ENCODE assay signal across 3 mouse cellular contexts in the genomic region with DNA sequence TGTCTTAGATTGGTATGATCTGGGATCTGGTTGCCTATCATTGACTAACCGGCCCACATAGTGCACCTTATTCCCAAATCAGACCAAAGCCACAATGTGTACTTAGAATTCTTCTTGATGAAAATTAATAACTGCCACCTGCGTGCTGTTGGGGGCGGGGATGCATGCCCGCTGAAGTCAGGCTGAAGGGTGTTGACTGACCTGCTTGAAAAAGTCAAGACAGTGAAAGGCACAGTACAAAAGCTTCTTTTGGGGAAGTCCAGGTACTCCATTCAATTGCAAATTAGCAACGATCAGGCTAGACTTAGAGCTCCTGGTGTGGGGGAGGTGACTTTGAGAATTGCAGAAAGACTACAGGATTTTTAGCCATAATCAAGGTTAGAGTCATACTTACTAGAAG. TPM values are rescaled to one million over a fixed set of nuclear protein-coding genes. Genes with fewer than 3 reads are reported as not detected.
"Had no signal": no experiment of that assay in that cellular context is flagged by ENCODE, and none has a peak within 500 bp of the region (broad histone marks: within the 10 kb centered on the region; RNA-seq: fewer than 3 reads in every experiment).

No protein-coding gene starts in this region.

RNA-seq across cellular contexts. Expression of a gene that starts 14.7 kb away (rescaled TPM):
- polyA plus RNA-seq: small intestine, adult 2 months; spleen, adult 2 months; stomach, embryonic 15.5 days had no signal
